Mouse (Mus musculus) neutrophil, adult 5-6 weeks (primary cell): ENCODE measurements around the gene Sowaha. TPM values are rescaled to one million over a fixed set of nuclear protein-coding genes. Genes with fewer than 3 reads are reported as not detected.

ENCODE experiments used
- ATAC-seq: fragments of 151-379, 151-347 bp; 2 replicates; pipeline ENCODE4 v1.8.0; 2017; ENCODE audit warnings: mild to moderate bottlenecking, moderate TSS enrichment; ENCODE audit not compliant: insufficient number of reproducible peaks, poor library complexity, low FRiP score, severe bottlenecking; ENCODE audit errors: extremely low read depth
- total RNA-seq: library from RNA; stranded (forward); fragments of 200-1000 nt; gene quantifications from 2 replicates; pipeline ENCODE4 v1.2.3, GENCODE M21; 2017

Gene Sowaha
- total RNA-seq: not detected in 2 replicates

GRCm38 (mm10) chr11:53479783-53480301 lies at the start of gene Sowaha, which contains the start of gene Gm9945:
Sowaha (minus strand) TSS chr11:53480274.
Gm9945 (plus strand) TSS chr11:53480166.
- ATAC-seq: no peak

DNA sequence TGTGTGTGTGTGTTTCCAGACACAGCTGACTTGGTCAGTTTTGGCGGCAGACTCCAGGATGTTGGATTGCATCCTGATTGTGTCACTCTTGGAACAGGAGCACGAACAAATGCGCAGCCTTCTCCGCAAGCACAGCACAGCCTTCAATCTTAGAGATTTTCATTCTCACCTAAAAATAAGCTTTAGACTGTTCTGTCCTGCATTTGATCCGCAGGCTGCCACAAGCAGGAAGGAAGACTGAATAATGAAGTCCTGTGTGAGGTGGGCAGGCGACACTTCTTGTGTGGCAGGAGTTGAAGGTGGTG lies 49.1 kb upstream of the Sowaha start:
- ATAC-seq: no peak

DNA sequence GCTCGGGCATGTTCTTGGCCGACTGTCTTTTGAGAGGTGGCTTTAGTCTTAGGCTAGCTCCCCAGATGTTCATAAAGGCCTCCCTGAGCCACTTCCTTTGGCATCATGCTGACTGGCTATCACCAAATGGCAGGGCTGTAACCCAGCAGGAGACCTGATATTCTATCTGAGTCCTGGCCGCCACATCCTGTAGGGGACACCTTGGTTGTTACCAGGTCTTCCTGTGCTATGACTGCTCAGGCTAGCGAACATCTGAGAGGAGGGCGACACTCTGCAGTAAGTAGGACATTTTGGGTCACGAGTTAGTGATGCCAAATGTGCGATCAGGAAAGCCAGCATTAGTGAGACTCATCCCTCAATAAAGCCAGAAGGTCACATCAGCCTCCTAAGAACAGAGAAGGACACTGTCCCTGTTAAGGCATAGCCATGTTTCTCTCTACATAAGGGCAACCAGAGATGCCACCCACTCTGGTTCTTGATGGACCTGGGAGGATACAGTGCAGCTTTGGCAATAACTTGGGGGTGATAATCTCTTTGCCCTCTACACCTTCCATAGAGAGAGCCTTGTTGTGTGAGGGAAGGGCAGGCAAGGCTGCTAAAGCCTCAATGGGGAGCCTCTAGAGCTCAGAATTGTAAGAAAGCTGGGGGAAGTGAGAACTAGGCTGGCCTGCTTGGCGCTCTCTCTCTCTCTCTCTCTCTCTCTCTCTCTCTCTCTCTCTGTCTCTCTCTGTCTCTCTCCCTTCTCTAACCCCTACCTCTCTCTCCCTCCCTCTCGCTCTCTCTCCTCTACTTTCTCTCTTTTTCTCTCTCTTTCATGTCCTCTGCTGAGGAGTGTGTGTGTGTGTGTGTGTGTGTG lies 48.6 kb upstream of the Sowaha start:
- no peak for ATAC-seq

DNA sequence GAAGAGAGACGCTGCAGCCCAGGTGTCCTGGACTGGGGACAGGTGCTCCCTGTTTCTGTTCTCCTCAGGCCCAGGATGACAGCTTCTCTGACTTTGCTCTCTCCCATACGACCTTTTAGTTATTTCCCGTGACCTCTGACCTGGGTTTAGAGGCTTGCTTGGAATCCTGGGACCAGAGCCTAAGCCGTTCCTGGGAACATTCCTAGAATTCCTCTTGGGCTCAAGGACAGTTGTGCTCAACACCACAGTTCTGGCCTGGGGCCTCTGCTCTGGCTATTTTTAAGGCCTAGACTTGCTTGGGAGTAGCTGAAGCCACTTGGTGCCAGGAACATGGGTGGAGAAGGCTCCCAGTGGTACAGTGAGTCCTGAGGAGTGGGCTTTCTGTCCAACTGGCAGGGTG lies 45.4 kb upstream of the Sowaha start:
- ATAC-seq: no peak

GRCm38 (mm10) chr11:53524905-53525304 lies 44.8 kb upstream of the Sowaha start:
- no peak for ATAC-seq

DNA sequence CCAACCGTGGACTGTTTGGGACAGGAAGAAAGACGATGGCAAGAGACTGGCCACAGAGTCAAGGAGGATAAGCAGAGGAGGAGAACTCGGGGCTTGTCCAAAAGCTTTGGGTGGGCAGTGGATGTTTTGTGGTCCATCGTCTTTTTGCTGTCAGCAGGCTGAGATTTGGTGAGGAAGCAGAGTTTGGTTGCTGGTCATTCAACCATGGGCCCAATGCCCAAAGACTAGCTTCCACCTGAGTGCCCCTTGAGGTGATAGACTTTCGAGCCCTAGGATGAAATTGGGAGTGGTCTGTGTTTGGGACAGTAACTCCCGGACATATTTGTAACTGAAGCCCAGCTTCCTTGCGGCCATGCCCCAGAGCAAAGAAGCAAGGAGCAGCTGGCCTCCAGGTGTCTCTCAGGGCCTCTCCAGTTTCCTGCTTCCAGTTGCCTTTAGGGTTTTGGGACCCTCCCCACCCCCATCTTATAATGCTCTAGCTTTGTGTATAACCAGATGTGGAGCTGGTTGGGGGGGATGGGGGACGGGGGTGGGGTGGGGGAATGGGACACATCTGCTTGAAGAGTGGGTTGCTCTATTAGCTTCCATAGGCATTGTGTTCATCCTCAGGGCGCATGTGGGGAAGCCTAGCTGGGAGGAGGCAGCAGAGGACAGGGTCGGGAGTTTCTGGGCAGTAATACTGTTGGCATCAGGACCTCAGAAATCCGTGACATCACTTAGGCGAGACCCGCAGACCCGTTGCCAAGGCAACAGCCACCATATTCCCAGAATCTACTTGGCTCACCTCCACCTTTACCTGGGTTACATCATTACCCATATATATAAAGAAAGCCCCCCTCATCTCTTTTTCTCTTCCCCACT lies 43.7 kb upstream of the Sowaha start:
- ATAC-seq: no peak

DNA sequence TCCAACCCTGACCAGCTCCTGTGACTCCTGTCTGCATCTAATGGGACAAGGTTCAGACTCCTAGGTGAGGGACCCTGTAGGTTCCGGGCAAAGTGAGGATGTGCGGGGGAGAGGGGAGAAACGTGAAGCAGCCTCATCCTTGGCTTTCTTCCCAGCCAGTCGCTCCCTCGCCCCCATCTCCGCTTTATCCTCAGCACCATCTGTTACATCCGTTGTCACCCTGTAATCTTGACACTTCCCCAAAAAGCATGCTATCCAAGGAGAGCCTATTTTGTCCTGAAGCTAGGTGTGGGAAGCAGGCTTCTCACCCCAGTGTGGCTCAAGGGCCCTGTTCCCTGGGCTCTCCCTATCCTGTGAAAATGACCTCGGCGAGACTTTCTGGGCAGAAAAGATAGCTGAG lies 42.9 kb upstream of the Sowaha start:
- ATAC-seq: no peak

DNA sequence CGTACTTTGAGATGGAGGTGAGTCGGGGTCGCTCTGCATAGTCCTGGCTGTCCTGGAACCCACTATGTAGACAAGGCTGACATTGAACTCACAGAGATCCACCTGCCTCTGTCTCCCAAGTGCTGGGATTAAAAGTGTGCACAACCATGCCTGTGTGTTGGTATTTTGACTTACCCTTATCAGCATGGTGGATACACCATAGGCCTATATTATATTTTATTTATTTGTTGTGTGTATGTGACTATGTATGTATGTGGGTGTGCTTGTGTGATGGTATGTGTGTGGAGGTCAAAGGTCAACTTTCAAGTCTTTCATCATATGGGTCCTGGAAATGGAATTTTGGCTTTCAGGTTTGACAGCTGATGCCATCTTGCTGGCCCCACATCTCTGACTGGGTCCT lies 42.3 kb upstream of the Sowaha start:
- no peak for ATAC-seq

DNA sequence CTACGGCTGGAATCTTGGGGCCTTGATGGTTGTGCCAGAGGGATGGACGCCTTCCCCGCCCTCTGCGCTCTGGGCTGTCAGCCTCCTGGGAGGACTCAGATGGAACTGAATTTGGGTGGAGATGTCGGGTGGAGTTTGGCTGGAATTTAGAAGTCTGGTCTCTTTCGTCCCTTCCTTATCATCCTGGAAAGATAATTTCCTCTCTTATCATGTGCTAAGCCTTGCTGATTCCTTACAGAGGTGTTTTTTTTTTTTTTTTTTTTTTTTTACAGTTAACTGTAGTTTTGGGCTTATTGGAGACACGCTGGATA lies 41.7 kb upstream of the Sowaha start:
- ATAC-seq: no peak

DNA sequence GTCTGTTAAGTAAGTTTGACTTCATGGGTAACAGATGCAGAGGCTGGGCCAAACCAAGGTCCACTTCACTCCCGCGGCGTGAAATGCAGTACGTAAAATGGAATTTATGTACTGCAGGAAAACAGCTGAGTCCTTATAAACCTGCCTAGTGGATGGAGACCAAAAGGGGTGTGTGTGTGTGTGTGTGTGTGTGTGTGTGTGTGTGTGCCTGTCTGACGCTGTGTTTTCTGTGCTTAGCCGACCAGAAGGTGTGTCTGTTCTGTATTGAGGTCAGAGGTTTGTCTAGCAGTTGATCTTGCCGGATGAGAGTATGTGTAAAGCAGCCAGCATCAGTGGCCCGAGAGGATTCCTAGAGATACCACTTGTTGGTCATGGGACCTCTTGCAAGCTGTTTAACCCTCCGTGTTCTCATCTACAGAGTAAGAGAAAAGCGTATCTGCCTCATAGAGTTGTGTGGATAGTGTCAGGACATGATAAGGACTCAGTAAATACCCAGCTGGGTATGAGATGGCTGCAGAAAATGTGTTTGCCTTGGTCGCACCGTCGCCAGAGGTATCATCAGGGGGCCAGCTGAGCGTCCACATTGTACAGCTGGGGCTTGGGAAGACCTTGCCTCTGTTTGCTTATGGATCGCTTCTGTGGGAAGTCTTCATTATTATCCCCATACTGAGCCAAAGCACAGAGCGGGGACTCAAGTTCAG lies 41.2 kb upstream of the Sowaha start:
- ATAC-seq: no peak

DNA sequence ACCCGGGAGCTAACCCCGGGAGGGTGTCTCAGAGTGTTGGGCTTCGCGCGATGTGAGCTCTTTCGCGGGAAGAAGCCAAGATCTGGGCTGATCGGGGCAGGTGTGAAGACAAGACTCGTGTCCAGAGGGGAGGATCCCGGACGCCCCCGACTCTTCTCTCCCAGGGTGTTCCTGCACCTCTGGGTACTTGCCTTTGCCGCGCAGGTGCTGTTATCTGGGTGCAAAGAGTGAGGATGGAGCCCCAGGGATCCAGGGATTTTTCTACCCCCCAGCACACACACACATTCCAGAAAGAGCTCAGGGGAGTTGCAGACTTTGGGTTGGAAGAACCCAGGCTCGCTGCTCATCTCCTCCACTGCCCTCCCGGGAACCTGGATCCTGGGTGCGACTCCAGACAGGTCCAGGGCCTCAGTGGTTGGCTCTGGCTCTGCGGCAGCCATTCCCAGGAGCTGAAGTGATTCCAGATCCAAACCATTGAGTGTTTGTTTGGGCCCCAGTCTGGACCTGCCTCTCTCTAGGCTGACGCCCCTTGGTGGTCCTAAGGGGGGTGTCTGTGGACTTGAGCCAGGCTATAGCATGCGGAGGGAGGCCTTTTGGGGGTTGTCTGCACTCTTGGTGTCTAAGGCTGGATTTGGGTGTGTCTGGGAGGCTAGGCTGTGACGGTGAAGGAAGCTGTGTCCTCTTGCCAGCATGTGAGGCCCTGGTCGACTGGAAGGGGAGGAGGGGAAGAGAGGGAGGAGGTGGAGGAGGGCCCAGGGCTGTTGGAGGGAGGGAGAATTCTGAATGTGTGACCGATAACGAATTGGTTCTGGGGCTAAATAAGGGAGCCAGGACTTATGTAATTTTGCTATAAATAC lies 40.3 kb upstream of the Sowaha start:
- no peak for ATAC-seq

DNA sequence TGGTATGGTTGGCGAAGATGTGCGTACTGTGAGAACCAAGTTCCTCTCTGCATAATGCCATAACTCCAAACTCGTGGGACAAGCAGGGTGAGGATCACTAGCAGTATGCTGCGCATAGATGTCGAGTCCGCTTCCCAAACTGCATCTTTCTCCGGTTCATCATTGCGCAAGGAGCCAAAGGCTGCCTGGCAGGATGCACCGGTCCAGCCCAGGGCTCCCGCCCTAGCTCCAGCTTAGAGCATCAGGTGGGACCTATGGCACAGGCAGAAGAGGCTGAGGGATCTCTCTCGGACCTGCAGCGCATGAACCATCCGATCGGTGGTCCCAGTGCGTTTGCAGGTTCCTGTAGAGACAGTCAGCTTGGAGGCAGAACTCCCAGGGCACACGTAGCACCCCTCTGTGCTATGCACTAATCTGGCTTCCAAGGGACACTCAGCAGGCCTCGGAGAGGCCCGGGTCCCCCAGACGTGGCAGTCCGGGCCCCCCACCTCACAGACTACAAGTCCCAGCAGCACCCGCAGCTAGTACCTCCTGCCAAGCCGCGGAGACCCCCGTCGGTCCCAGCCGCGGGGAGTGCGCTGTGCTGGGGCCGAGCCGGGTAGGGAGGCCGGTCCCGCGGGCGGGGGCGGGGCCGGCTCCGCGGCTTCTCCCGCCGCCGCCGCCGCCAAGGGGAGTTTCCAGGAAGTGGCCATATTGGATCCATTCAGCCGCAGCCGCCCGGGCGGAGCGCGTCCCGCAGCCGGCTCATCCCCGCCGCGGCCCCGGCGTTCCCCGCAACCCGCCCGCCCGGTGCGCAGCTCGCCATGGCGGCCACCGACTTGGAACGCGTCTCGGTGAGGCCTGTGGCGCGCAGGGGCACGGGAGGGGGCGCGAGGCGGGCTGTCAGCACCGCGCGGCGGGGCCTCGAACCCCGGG lies 39.4 kb upstream of the Sowaha start, which contains the start of gene Sept8:
Sept8 (plus strand) TSS at position 51 of the 915 bp plus-strand sequence.
- 0 out of 2 replicates have a peak, but pooled peaks have one; percentile 7 for ATAC-seq

DNA sequence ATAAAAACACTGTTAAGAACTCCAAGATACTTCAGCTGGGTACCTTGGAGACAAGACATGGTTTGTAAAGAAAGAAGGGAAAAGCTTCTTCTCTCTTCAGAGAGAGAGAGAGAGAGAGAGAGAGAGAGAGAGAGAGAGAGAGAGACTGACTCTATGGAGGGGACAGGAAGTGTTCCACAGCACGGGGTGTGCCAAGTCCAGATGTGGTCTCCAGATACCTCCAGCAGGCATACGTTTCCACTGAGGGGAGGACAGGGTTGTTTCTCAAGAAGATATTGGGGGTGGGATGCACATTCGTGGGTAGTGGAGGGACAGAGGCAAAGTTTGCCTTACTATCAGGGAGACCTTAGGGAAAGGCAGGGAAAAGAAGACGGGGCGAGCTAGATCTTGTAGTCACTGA lies 38.7 kb upstream of the Sowaha start:
- ATAC-seq: no peak

GRCm38 (mm10) chr11:53516775-53517627 lies 36.9 kb upstream of the Sowaha start:
- ATAC-seq: no peak

- no peak for ATAC-seq
Observed at GRCm38 (mm10) chr11:53510351-53510750, 30.3 kb upstream of the Sowaha start.

DNA sequence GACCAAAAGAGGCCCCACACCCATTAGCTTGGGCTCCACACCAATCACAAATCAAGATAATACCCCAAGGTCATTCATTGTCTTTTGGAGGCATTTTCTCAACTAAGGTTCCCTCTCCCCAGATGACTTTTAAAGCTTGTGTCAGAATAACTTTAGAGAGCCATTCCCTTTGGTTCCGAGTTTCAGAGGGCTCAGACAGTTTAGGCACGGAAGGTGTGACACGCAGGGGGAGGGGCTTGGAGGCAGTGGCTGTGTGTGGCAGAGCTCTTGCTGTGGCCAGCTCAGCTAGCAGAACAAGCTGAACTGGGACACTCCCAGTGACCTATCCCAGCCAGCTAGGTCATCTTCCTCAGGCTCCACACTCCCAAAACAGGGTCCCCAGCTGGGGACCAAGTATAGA lies 28.5 kb upstream of the Sowaha start:
- ATAC-seq: no peak

- no peak for ATAC-seq
Observed at GRCm38 (mm10) chr11:53508152-53508551, 28.1 kb upstream of the Sowaha start.
